Mouse (Mus musculus) adrenal gland, postnatal 14 days (tissue): ENCODE measurements around the gene Il12rb1. TPM values are rescaled to one million over a fixed set of nuclear protein-coding genes. Genes with fewer than 3 reads are reported as not detected.

Experiments used
- DNase-seq: peaks from one replicate; pipeline ENCODE4 v3.0.0; 2021; ENCODE audit warnings: mixed read lengths
- total RNA-seq: library from RNA; stranded (reverse); gene quantifications from 2 replicates; pipeline ENCODE4 v1.2.3, GENCODE M21; 2021

Il12rb1 gene
- total RNA-seq, 1 experiment from 2014 or later, result not detected

DNA sequence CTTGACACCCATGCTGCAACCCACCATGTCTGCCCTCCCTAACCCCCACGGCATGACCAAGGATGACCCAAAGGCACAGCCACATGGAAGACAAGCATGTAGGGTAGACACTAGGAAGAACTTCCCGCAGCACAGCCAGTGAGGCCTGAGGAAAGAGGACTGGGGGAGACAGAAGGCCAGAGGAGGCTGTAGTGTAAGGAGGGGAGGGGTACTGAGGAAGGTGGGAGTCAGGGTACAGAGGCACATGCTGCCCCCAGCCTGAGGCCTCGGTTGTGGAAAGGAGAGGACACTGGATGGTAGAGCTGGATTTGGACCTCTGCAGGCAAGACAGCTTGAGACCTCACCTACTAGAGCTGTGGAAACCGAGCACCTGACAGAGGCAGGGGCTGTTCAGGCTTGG lies 42.7 kb downstream of the Il12rb1 start:
- DNase-seq, result no peak

- DNase-seq, result no peak
These were observed 43.6 kb downstream of the Il12rb1 start for GRCm38 (mm10) chr8:70851837-70852236.

DNA sequence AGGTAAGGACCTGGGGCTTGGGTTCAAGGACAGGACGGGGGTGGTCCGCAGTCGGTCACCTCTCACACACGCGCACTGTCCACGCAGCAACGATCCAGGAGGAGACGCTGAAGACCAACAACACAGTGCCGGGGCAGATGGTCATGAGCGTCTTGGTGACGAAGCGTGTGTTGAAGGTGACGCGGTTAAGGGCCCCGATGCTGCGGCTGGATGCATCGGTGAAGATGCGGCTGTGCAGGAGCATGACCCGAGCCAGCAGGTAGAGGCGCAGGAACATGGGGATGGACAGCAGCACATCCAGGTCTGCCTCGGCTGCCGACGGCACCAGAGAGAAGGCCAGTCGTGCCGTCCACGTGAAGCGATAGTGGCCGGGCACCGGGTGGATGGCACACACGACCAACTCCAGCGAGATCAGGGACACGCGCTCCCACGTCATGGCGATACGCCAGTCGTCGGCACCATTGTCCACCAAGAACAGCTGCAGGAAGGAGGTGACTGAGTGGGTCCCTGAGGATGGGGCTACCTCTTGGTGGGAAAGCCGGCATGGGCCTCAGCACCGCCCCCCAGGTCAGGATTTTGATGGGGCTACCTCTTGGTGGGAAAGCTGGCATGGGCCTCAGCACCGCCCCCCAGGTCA lies 44.5 kb downstream of the Il12rb1 start:
- DNase-seq, result no peak

DNA sequence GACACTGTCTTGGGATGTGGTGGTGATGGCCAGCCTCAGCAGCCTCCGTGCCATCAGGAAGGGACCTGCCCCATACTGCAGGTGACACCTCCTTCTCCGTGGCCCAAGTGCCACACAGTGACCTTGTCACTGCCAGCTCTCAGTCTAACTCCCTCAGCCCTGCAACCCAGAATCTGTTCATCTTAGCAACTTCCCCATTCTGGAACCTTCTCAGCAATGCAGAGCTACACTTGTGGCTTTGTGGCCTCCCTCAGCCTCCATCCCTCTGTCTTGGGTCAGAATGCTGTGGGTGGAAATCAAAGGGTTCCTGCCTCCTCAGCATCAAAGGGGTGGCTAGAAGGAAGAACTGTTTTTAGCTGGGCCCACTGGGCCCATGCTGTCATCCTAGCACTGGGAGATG lies 45.6 kb downstream of the Il12rb1 start:
- no peak for DNase-seq

DNA sequence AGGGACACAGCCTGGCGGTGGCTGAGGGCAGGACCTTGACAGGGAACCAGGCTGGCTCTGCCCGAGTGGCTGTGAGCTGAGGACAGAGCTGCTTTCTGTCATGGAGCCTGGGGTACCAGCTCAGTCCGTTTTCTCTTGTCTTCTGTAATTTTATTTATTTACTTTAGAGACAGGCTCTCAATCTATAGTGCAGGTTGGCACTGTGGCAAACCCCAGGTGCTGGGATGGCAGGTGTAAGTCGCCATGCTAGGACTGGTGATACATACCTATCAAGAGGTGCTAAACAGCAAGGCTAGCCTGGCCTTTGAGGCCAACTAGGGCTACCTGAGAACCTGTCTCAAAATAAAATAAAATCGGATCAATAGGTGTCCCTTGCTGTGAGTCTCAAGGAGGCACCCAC lies 47.8 kb downstream of the Il12rb1 start:
- DNase-seq, result no peak

GRCm38 (mm10) chr8:70856541-70857197 lies 48.4 kb downstream of the Il12rb1 start:
- DNase-seq, result peak; percentile 86

GRCm38 (mm10) chr8:70857516-70857915 lies 49.3 kb downstream of the Il12rb1 start:
- DNase-seq, result no peak

- no peak for DNase-seq
These were observed 54.8 kb downstream of the Il12rb1 start, which contains the start of gene Kcnn1 for GRCm38 (mm10) chr8:70862824-70863641. Gene Kcnn1, minus strand, starts transcription at chr8:70863258.

GRCm38 (mm10) chr8:70863956-70864711 lies 55.9 kb downstream of the Il12rb1 start:
- DNase-seq, result no peak

GRCm38 (mm10) chr8:70864712-70865221 lies 56.5 kb downstream of the Il12rb1 start:
- DNase-seq, result peak; percentile 39

DNA sequence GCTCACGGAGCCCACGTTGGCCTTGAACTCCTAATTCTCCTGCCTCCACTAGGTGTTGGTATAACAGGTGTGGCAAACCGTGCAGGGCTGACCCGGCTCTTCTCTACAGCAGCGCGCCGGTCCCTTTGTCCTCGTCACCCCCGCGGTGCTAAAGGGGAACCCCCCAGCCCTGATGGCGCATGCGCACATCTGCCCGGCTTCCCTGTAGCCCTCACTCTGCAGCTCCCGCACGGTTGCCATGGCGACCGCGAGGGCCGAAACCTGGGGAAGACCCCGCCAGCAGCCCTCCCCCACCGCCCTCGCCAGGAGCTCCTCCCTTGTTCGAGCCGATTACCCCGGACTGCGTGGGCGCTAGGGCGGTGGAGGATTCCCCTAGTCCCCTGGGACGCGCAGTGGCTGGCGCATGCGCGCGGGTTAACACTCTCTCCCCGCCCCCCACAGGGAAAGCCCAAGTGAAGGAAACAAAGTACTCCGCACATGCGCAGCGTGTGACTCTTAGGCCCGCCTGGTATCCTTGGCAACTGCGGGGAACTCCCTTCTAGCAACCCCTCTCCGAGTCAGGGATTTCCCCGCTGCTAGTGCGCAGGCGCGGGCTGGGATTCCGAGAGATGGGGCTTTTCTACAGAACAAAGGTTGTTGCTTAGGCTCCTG lies 57.2 kb downstream of the Il12rb1 start:
- peak; percentile 100 for DNase-seq

- DNase-seq, result peak; percentile 43
These were observed 57.8 kb downstream of the Il12rb1 start for GRCm38 (mm10) chr8:70866001-70866520.

DNA sequence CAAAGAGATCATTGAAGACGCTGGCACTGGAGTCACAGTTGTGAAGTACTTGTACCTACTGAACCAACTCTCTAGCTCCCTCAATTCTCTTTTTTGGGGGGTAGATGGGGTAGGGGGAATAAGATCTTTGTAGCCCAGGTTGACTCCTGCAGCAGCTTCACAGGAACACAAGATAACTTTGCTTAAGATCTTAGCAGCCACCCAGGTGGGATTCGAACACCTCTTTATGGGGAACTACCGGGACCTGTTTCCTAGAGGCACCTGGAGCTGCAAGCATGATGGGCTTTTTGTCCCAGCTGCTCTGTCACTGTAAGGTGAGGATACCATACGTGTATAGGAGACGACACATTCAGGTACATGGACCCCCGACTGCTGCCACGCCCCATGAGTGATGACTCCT lies 58.3 kb downstream of the Il12rb1 start:
- DNase-seq, result no peak

DNA sequence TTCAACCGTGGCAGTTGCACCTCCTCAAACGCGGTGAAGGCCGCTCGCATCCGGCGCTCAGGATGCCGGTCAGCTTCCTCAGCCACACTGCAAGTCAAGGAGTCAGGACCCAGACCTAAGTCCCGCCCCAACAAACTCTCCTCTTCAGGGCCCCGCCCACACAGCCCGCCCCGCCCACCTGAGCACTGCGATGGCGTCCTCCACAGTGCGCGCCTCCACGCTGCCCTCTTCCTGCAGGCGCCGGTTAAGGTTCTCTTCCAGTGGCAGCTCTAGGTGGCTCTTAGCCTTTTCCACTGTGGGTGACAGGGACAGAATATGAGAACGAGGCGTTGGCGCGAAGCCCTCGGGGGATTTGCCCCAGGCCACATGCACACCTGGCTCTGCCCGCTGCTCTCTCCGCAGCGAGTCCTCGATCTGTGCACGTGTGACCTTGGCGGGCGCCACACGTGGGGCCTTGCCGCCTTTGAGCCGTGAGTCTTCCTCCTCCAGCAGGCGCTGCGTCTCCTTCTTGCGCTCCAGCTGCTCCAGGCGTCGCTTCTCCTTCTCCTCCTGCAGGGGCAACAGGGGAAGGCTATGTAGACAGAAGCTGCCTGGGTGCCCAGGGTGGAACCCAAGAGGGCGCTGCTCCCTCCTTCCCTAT lies 60.4 kb downstream of the Il12rb1 start:
- peak; percentile 74 for DNase-seq

- DNase-seq, result no peak
These were observed 60.9 kb downstream of the Il12rb1 start for GRCm38 (mm10) chr8:70869199-70869571.

GRCm38 (mm10) chr8:70869601-70870041 lies 61.4 kb downstream of the Il12rb1 start:
- peak; percentile 86 for DNase-seq
